Mouse (Mus musculus) kidney, postnatal 25 days (tissue): ENCODE data around the gene Dnmbp.
A peak's percentile ranks its signal among the peaks of the same experiment; 100 is the strongest.

ENCODE experiments used
- DNase-seq, 2 experiments: peaks; one replicate each; pipeline ENCODE4 v3.0.0; 2021; ENCODE audit warnings: mixed read lengths in 2 of 2

The Dnmbp gene

DNA sequence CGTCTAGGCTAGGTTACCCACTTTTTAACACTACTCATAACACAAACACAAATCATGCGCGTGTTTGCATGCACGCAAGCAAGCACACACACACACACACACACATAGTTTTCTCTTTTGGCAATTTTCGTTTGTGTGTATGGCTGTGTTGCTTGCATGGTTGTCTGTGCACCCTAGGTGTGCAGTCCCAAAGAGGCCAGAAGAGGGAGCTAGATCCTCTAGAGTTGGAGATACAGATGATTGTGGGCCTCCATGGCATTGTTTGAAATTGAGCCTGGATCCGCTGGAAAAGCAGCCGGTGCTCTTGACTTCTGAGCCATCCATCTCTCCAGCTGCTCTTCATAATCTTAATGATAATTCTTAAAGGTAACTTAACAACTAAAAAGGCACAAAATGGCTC lies 33.5 kb downstream of the Dnmbp start:
- DNase-seq: no peak

DNA sequence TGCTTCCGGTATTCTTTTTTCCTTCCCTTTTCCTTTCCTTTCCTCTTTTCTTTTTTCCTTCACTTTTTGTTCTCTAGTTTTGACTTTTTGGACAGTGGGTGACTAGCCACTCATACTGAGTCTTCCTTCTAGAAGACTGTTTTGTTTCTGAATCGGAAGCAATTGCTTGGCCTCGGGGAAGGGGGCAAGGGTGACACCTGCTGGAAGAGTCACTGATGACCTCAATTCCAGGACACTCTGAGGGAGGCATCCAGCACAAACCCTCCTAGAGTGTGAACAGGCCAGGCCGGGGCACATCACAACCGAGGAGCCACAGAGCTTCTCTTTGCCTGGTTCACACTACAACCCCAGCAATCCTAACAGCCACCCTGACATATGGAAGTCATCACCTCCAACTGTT lies 34.0 kb downstream of the Dnmbp start:
- DNase-seq: peak; percentile 68 to 72

- DNase-seq: no peak
Observed at GRCm38 (mm10) chr19:43905136-43905535, 34.9 kb downstream of the Dnmbp start.

GRCm38 (mm10) chr19:43904327-43904726 lies 35.7 kb downstream of the Dnmbp start:
- peak in 1 of 2 experiments; percentile 21 for DNase-seq

DNA sequence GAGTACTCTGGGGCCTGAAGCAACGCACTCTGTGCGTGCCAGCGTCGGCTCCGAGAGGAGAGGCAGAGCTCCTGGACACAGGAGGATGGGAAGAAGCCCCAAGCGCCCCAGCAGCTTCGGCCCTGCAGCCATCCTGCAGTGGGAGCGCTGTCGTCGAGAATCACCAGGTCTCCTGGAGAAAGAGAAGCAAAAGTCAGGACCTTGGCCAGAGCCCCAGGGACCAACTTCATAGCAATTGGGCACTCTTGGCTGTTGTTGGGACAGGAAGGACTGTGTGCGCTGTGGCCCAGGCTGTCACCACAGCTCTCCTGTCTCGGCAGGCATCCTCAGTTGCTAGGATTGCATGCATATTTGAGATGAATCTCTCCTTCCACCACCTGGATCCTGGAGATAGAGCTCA lies 37.1 kb downstream of the Dnmbp start:
- DNase-seq: peak in 1 of 2 experiments; percentile 28

DNA sequence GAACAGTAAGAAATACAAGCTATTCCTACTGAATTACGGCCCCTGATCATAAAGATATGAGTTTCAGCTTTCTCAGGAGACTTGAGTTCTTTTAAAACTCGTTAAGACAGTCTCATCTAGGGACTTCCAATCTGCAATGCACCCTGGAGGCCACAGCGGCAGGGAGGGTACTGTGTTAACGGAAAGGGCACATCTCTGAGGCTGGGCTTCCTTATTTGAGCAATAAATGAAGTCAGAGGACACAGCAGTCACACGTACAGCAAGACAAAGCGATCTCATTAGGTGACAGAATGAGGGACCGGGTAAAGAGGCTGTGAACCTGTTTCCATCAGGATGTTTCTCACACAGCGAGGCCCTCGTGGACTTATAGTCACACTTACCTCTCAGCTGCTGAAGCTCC lies 39.3 kb downstream of the Dnmbp start:
- no peak for DNase-seq

- no peak for DNase-seq
Observed at GRCm38 (mm10) chr19:43898547-43898946, 41.4 kb downstream of the Dnmbp start.

GRCm38 (mm10) chr19:43896441-43896840 lies 43.5 kb downstream of the Dnmbp start:
- no peak for DNase-seq

- DNase-seq: no peak
Observed at GRCm38 (mm10) chr19:43895951-43896350, 44.0 kb downstream of the Dnmbp start.

DNA sequence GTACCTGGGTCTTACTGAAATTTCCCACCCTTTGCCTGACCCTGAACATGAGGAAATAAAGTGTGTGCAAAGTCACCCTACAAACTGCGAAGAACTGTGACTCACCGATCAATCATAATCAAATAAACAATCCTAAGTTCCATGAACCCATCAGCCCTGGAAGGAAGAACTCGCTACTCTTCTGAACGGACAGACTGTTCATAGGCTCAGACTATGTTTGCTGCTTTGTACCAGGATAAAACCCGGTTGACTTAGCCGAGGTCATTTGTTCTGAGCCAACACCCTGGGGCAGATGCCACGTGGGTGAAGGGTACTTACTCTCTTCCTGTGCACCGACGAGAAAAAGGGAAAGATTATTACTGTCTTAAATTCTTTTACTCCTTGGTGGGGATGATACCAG lies 45.2 kb downstream of the Dnmbp start:
- no peak for DNase-seq

- no peak for DNase-seq
Observed at GRCm38 (mm10) chr19:43894070-43894469, 45.9 kb downstream of the Dnmbp start.

DNA sequence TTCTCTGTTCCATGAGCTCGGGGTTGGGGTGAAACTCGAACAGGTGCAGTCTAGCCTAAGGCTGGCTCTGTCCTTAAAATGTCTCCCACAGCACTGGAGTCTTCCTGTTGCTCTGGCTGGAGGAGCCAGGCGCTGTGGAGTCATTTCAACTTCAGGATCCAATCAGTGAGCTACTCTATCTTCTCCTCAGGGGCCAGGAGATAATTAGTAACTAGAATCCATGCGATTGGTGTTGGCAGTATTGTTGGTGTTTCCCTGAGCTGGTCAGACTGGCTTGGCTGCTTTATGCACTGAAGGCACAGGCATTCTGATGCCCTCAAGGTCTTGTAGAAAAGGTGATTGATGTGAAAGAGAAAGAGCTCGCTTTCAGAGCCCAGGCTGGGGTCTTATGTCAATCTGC lies 49.5 kb downstream of the Dnmbp start:
- peak; percentile 74 to 87 for DNase-seq

GRCm38 (mm10) chr19:43887725-43888124 lies 52.3 kb downstream of the Dnmbp start:
- DNase-seq: no peak

DNA sequence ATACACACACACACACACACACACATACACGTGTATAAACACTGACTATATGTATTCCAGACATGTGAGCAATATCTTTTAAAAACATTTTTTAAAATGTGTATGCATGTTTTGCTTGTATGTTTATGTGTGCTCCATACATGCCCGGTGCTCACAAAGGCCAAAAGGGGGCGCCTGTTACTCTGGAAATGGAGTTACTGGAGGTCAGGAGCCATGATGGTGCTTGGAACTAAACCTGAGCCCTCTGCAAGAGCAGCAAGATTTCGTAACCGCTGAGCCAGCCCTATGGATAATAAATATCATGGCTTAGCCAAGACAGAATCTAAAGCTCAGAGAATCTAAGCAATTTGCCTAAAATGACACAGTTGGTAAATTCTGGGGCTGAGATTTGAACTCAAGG lies 52.7 kb downstream of the Dnmbp start:
- DNase-seq: no peak

- DNase-seq: peak in 1 of 2 experiments; percentile 49
Observed at GRCm38 (mm10) chr19:43886371-43887099, 53.5 kb downstream of the Dnmbp start.

DNA sequence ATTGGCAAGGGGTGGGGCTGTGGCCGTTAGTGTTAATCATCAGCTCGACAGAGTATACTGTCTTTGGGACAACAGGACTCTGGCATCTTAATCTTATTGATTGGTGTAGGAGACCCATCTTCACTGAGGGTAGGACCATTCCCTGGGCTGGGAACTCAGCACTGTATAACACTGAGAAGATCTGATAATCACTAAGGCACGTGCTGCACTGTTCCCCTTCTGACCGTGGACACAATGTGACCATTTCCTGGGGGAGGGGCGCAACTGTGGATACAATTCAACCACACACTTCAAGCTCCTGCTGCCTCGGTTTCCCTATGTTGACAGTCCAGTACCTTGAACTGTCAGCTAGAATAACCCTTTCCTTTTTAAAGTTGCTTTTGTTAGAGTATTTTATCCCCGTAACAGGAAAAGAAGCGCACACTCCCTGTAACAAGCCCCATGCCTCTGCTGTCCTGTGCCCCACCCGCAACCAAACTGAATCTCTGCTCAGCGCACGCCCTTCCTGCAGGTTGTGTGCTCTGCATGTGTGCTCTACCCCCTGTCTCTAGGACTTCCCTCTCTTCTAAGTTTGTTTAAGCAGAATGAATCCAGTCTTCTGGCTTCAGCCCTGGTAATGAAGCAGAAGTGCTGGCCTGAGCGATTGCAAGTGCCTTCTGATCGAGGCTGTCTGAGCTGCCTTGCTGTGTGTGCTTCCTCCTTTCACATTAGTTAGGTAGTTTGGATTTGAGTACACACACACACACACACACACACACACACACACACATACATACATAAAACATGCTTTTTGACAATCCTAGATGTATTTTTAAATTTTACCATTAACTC lies 55.1 kb downstream of the Dnmbp start:
- DNase-seq: peak in 1 of 2 experiments; percentile 28

DNA sequence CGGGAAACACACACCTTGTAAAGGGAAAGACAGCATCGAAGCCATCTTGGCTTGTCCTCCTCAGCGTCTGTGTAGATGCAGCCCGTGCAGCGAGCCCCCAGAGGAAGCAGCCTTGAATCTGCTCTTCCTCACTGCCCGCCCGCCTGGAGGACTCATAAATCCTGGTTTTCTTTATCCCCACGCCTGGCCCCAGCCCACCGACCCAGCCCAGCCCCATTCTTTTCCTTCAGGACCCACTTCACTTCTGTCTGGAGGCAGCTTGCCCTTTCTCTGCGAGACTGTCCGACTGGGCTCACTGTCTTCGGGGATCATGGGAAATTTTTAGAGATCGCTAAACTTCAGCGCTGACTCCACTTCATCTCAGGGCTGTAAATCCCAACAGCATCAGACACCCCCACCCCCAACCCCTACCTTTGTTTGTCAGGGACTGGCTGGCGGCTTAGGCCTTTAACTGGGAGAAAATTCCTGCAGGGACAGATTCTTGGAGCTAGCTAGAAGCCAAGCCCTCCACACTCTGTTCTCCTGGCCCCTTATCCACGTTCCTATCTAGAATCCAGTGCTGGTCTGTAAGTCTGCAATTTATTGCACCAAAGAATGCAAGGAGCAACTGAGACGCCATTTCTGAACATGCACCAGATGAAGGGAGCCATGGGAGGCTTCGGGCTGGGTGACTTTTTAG lies 57.0 kb downstream of the Dnmbp start:
- DNase-seq: peak in 1 of 2 experiments; percentile 29

DNA sequence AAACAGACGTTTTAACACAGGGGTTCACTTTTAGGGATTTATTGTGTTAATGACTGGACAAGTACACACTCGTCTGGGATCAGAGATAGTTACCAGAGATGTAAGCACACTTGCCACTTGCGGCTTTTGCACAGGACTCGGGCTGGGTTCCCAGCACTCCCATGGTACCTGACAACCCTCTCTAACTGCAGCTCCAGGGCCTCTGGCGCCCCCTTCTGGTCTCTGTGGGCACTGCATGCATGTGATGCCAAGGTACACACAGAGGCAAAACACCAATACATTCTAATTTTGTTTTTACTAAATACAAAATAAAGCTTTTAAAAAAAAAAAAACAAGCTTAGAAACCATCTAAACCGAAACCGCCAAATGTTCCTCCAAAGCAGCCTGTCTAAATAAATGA lies 58.4 kb downstream of the Dnmbp start:
- DNase-seq: no peak

DNA sequence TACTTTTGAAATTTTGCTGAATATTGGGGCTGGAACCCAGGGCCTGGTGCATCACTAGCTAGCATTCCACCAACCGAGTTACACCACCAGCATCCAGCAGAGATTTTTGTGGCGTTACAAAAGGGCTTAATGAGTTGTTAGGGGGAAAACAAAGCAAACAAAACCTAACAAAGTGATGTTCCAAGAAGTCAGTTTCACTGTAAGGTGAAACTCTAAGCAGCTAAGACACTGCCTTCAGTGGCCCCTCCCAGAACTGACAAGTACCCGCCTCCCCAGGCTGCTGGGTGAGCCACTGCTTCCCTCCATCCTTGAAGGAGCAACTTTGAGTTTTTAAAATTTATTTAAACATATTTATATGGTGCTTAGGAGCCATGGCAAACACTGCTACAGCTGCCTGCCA lies 59.6 kb downstream of the Dnmbp start:
- no peak for DNase-seq

GRCm38 (mm10) chr19:43879401-43880212 lies 60.4 kb downstream of the Dnmbp start:
- DNase-seq: peak; percentile 63 to 80

DNA sequence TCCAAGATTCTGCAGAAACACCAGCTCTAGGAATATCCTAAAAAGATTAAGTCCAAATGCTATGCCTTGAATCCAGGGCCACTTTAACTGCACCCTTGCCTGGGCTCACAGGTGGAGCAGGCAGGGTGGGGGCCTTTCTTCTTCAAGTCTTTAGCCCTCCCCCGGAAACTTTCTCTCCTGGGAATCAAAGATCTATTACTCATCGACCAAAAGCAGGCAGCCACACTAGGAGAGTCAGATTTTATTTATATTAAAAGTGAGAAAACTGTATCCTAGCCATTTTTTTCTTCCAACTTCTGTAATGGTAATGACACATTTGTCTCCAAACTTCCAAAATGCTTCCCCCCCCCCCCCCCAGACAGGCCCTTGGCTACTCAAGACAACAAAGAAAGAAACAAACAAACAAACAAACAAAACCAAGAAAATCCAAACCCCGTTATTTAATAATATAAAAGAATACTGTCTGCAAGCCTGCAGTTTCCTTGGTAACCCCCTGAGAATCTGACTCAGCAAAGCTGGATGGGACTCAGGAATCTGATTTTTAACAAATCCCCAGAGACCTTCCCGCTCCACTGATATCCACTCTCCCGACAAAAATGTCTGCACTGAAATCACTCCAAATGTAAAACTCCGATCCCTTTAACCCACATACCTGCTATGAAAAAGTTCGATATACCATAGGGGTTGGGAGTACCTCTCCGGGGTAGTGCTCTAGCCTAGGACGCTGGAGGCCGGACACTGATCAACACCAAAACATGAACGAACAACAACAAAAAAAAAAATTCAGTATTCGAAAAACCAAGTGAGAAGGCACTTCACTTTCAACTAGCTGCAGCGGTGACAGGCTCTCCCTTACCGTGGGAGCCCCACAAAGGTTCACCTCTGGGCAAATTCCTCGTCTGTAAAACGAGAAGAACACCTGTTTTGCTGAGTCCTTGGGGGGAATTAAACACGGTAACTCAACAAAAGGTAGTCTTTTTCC lies 61.6 kb downstream of the Dnmbp start:
- DNase-seq: peak in 1 of 2 experiments; percentile 14
